Mouse (Mus musculus) heart, adult 2 months (tissue): ENCODE results near the gene Vmn2r104.

Source experiments
- CTCF ChIP-seq: fragments of 200-600 bp; IDR thresholded peaks from 2 replicates; pipeline ENCODE4 v1.8.1; 2022; ENCODE audit warnings: antibody characterized with exemption, mild to moderate bottlenecking, moderate library complexity
- EP300 ChIP-seq: fragments of 200-500 bp; IDR thresholded peaks from 2 replicates; pipeline ENCODE4 v1.6.1; 2011; ENCODE audit warnings: low read depth, low read length, control low read depth; ENCODE audit not compliant: insufficient read depth

DNA sequence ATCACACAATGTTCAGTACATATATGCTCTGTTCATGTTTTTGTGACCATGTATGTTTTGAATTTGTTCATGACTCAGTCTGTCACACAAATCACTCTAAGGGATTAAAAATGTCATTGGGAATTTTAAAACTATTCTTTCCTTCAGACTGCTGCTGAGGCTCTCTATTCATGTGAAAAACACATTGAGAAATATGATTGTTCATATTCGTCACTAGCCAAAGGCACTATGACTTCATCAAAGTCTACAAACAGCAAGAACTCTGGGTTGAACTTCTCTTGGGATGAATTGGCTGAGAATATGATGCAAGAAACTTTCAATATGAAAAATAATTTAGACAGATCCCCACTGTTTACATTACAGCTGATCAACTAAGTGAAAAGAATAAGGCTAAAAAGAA, at the start of gene Vmn2r104:
- TF ChIP-seq CTCF: no peak
- TF ChIP-seq EP300: no peak
